Mouse (Mus musculus): ENCODE data around the gene 4930523C07Rik. TPM values are rescaled to one million over a fixed set of nuclear protein-coding genes. Genes with fewer than 3 reads are reported as not detected.

The 4930523C07Rik gene
- polyA plus RNA-seq, 1 experiment: 0.37 TPM

DNA sequence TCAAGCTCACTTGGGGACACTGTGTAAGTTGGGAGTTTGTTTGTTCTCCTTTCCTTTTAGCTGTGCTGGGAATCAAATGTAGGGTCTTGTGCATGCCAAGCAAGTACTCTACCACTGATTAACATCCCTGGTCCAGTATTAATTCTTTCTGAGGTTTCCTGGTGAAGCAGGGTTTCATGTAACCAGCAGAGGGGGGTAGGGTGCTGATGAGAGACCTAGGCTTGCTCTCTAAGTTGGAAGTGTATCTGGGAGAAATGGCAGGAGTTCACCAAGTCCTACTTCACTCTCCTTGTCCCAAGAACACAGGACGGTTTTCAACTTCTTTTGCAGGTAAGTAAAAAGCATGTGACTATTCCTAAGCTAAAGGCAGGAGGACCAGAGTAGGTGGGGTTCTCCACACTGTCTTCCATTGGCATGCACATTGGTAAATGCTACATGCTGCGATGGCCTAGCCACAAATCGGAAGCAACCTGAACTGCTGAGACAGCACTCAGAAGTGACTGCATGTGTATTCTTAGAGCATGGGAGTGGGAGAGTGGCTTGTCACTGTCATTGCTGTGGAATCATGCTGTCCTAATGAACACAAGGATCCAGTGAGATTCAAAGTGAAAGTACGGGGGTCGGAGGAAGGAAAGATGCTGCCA is 55.6 kb downstream of the 4930523C07Rik start:
- TF ChIP-seq MYOD1 (IDR thresholded peaks at IDR 0.05; ENCODE audit: control insufficient read depth, insufficient read length, low read depth) (no peak), CTCF (IDR thresholded peaks at IDR 0.05; ENCODE audit: control insufficient read depth, insufficient read depth, insufficient read length) (no peak), MAX (IDR thresholded peaks at IDR 0.05) (no peak), FOSL1 (IDR thresholded peaks at IDR 0.05; ENCODE audit: insufficient read depth, low read length, poor library complexity, severe bottlenecking) (no peak), CEBPB (IDR thresholded peaks at IDR 0.05; ENCODE audit: low read depth) (no peak), USF1 (IDR thresholded peaks at IDR 0.05; ENCODE audit: low read depth) (no peak), MYOG (IDR thresholded peaks at IDR 0.05; ENCODE audit: control insufficient read depth, extremely low read depth, insufficient read length) (no peak)
- Histone ChIP-seq H3ac (ENCODE audit: control insufficient read depth, insufficient read length, low read depth) (no peak overlapping the region), H3K4me3 (ENCODE audit: insufficient read depth, poor library complexity, severe bottlenecking) (no peak overlapping the region), H3K79me2 (ENCODE audit: control insufficient read depth, insufficient read depth) (no peaks in the 10 kb centered on the region), H3K36me3 (ENCODE audit: control insufficient read depth, insufficient read depth) (no peaks in the 10 kb centered on the region), H3K27me3 (ENCODE audit: control insufficient read depth, insufficient read depth, insufficient read length) (no peaks in the 10 kb centered on the region), H3K79me3 (ENCODE audit: low read depth) (no peaks in the 10 kb centered on the region)

DNA sequence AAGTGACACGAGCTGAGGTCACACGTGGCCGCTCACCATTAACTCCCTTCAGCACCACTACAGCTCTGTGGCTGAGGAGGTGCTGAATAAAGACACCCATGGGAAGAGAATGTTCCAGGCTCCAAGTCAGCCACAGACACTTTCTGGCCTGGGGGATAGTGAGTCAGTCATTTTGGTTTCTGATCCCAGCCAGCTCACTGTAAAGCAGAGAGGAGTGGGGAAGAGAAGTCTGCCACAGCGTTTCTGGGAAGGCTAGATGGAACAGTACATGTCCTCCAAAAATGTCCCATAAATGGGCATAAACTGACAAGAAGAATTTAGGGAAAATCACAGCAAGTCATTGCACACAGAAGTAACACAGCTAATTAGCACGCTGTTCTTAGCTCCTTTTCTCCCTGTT is 56.8 kb downstream of the 4930523C07Rik start:
- Histone ChIP-seq H3K79me2 (ENCODE audit: control insufficient read depth, insufficient read depth) (no peaks in the 10 kb centered on the region), H3K4me3 (ENCODE audit: insufficient read depth, poor library complexity, severe bottlenecking) (no peak overlapping the region), H3K27me3 (ENCODE audit: control insufficient read depth, insufficient read depth, insufficient read length) (peaks cover 3% of the 10 kb centered on the region), H3ac (ENCODE audit: control insufficient read depth, insufficient read length, low read depth) (no peak overlapping the region), H3K79me3 (ENCODE audit: low read depth) (no peaks in the 10 kb centered on the region), H3K36me3 (ENCODE audit: control insufficient read depth, insufficient read depth) (no peaks in the 10 kb centered on the region)
- TF ChIP-seq FOSL1 (IDR thresholded peaks at IDR 0.05; ENCODE audit: insufficient read depth, low read length, poor library complexity, severe bottlenecking) (no peak), CTCF (IDR thresholded peaks at IDR 0.05; ENCODE audit: control insufficient read depth, insufficient read depth, insufficient read length) (no peak), MYOD1 (IDR thresholded peaks at IDR 0.05; ENCODE audit: control insufficient read depth, insufficient read length, low read depth) (no peak), MYOG (IDR thresholded peaks at IDR 0.05; ENCODE audit: control insufficient read depth, extremely low read depth, insufficient read length) (no peak), CEBPB (IDR thresholded peaks at IDR 0.05; ENCODE audit: low read depth) (no peak), MAX (IDR thresholded peaks at IDR 0.05) (no peak), USF1 (IDR thresholded peaks at IDR 0.05; ENCODE audit: low read depth) (no peak)

DNA sequence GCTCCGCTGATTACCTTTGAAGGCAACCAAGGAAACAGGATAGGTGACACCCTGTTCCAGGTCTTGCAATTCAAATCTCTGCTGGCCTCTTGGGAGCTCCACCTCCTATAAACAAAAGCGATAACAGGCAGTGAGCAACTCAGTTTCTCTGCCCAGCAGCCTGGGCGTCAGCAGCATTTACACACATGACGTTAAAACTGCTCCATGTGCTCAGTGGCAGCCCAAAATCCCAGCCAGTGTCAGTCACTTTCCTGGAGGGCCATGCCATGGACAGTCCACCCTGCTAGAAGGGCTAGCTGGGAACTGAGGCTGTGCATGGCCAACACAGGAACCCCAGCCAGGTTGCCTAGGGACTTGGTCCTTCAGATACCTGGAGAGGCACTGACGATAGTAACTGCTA is 61.2 kb downstream of the 4930523C07Rik start:
- Histone ChIP-seq H3ac (ENCODE audit: control insufficient read depth, insufficient read length, low read depth) (no peak overlapping the region), H3K79me3 (ENCODE audit: low read depth) (no peaks in the 10 kb centered on the region), H3K79me2 (ENCODE audit: control insufficient read depth, insufficient read depth) (no peaks in the 10 kb centered on the region), H3K36me3 (ENCODE audit: control insufficient read depth, insufficient read depth) (no peaks in the 10 kb centered on the region), H3K4me3 (ENCODE audit: insufficient read depth, poor library complexity, severe bottlenecking) (no peak overlapping the region), H3K27me3 (ENCODE audit: control insufficient read depth, insufficient read depth, insufficient read length) (peaks cover 12% of the 10 kb centered on the region)
- no peak for TF ChIP-seq CTCF (IDR thresholded peaks at IDR 0.05; ENCODE audit: control insufficient read depth, insufficient read depth, insufficient read length)

DNA sequence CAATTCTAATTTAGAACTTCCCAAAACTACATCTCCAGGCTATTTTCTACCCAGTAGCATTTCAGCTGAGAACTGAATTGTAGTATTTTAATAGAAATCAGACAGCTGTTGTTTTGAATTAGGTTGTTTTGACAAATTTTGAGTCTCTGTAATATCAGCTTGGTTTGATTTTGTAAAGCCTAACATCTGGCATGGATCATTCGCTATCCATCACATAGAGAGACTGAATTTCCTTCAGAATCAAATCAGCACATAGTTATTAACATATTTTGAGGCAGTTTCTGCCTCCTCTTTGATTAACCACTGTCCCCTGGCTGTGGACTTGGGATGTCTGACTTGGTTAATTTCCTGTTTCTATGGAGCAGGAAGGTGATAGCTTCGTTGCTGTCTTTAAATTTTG is 64.4 kb downstream of the 4930523C07Rik start:
- Histone ChIP-seq H3K27me3 (ENCODE audit: control insufficient read depth, insufficient read depth, insufficient read length) (peaks cover 12% of the 10 kb centered on the region), H3ac (ENCODE audit: control insufficient read depth, insufficient read length, low read depth) (no peak overlapping the region), H3K79me2 (ENCODE audit: control insufficient read depth, insufficient read depth) (no peaks in the 10 kb centered on the region), H3K36me3 (ENCODE audit: control insufficient read depth, insufficient read depth) (no peaks in the 10 kb centered on the region), H3K4me3 (ENCODE audit: insufficient read depth, poor library complexity, severe bottlenecking) (no peak overlapping the region), H3K79me3 (ENCODE audit: low read depth) (no peaks in the 10 kb centered on the region)
- TF ChIP-seq CTCF (IDR thresholded peaks at IDR 0.05; ENCODE audit: control insufficient read depth, insufficient read depth, insufficient read length) (no peak), CEBPB (IDR thresholded peaks at IDR 0.05; ENCODE audit: low read depth) (no peak), MYOD1 (IDR thresholded peaks at IDR 0.05; ENCODE audit: control insufficient read depth, insufficient read length, low read depth) (no peak), USF1 (IDR thresholded peaks at IDR 0.05; ENCODE audit: low read depth) (no peak), MYOG (IDR thresholded peaks at IDR 0.05; ENCODE audit: control insufficient read depth, extremely low read depth, insufficient read length) (no peak)

DNA sequence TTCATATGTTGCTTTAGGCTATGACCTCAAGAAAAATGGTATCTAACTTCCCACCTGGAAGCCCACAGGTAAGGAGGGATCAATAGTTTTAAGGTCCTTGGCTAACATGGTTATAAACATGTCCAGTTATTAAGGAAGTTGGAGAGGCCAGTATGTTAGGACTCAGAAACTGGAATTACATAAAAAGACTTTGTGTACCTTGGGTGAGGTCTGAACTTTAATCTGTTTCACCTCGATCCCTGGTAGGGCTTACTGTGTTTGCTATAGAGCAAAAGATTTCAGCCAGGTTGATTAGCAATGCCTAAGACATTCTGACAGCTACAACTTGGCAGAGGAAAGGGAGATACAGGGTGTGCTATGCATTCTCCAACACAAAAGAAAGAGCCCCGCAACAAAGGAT is 79.8 kb downstream of the 4930523C07Rik start:
- Histone ChIP-seq H3K36me3 (ENCODE audit: control insufficient read depth, insufficient read depth) (no peaks in the 10 kb centered on the region), H3K79me3 (ENCODE audit: low read depth) (no peaks in the 10 kb centered on the region), H3K79me2 (ENCODE audit: control insufficient read depth, insufficient read depth) (no peaks in the 10 kb centered on the region), H3ac (ENCODE audit: control insufficient read depth, insufficient read length, low read depth) (no peak overlapping the region), H3K4me3 (ENCODE audit: insufficient read depth, poor library complexity, severe bottlenecking) (no peak overlapping the region), H3K27me3 (ENCODE audit: control insufficient read depth, insufficient read depth, insufficient read length) (peaks cover 9% of the 10 kb centered on the region)
- TF ChIP-seq CTCF (IDR thresholded peaks at IDR 0.05; ENCODE audit: control insufficient read depth, insufficient read depth, insufficient read length): no peak

Other genes starting within 250 kb of the 4930523C07Rik start
- gene Tnn, start 109.2 kb downstream of the 4930523C07Rik start, polyA plus RNA-seq (2012; fragmentation: generic; extraction: Trizol): not detected
- 63.5 TPM for gene Mrps14, start 150.8 kb downstream of the 4930523C07Rik start, polyA plus RNA-seq (2012; fragmentation: generic; extraction: Trizol)
- 76.3 TPM for gene Cacybp, start 168.5 kb downstream of the 4930523C07Rik start, polyA plus RNA-seq (2012; fragmentation: generic; extraction: Trizol)

Data from C2C12 (cell line).